Mouse (Mus musculus): ENCODE data around the gene Chl1.

The Chl1 gene

GRCm38 (mm10) chr6:103510392-103511289 lies at the start of gene Chl1:
Gene Chl1 (plus strand): TSS chr6:103510586.
- peak; percentile 69 for DNase-seq

GRCm38 (mm10) chr6:103465479-103466080 lies 44.8 kb upstream of the Chl1 start:
- no peak for DNase-seq

- DNase-seq, result no peak
Observed at GRCm38 (mm10) chr6:103473316-103473715, 37.1 kb upstream of the Chl1 start.

- no peak for DNase-seq
Observed at GRCm38 (mm10) chr6:103487199-103487598, 23.2 kb upstream of the Chl1 start.

- DNase-seq, result no peak
Observed at GRCm38 (mm10) chr6:103498404-103498803, 12.0 kb upstream of the Chl1 start.

- no peak for DNase-seq
Observed at GRCm38 (mm10) chr6:103504065-103504464, 6.3 kb upstream of the Chl1 start.

- DNase-seq, result peak; percentile 37
Observed at GRCm38 (mm10) chr6:103507751-103508575, 2.4 kb upstream of the Chl1 start.

GRCm38 (mm10) chr6:103509596-103509995 lies 790 bp upstream of the Chl1 start:
- DNase-seq, result no peak

- peak; percentile 63 for DNase-seq
Observed at GRCm38 (mm10) chr6:103511290-103511971, 1.0 kb downstream of the Chl1 start.

- DNase-seq, result peak; percentile 87
Observed at GRCm38 (mm10) chr6:103511972-103512565, 1.7 kb downstream of the Chl1 start.

- DNase-seq, result peak; percentile 40
Observed at GRCm38 (mm10) chr6:103512911-103513321, 2.5 kb downstream of the Chl1 start.

- DNase-seq, result no peak
Observed at GRCm38 (mm10) chr6:103513621-103514241, 3.3 kb downstream of the Chl1 start.

- no peak for DNase-seq
Observed at GRCm38 (mm10) chr6:103514346-103514745, 4.0 kb downstream of the Chl1 start.

- DNase-seq, result no peak
Observed at GRCm38 (mm10) chr6:103514756-103515155, 4.4 kb downstream of the Chl1 start.

GRCm38 (mm10) chr6:103519596-103519995 lies 9.2 kb downstream of the Chl1 start:
- DNase-seq, result no peak

- DNase-seq, result no peak
Observed at GRCm38 (mm10) chr6:103525326-103526024, 15.1 kb downstream of the Chl1 start.

GRCm38 (mm10) chr6:103526945-103527777 lies 16.8 kb downstream of the Chl1 start:
- no peak for DNase-seq

- no peak for DNase-seq
Observed at GRCm38 (mm10) chr6:103533048-103533447, 22.7 kb downstream of the Chl1 start.

- no peak for DNase-seq
Observed at GRCm38 (mm10) chr6:103534027-103534426, 23.6 kb downstream of the Chl1 start.

- no peak for DNase-seq
Observed at GRCm38 (mm10) chr6:103542576-103542975, 32.2 kb downstream of the Chl1 start.
